Mouse (Mus musculus): ENCODE measurements around the gene Sfr1. TPM values are rescaled to one million over a fixed set of nuclear protein-coding genes. Genes with fewer than 3 reads are reported as not detected.

Sfr1 gene
- polyA plus RNA-seq (2015; fragmentation: Nextera tagmentation; extraction: Ambion mirVana): 181 and 186 TPM in 2 replicates

DNA sequence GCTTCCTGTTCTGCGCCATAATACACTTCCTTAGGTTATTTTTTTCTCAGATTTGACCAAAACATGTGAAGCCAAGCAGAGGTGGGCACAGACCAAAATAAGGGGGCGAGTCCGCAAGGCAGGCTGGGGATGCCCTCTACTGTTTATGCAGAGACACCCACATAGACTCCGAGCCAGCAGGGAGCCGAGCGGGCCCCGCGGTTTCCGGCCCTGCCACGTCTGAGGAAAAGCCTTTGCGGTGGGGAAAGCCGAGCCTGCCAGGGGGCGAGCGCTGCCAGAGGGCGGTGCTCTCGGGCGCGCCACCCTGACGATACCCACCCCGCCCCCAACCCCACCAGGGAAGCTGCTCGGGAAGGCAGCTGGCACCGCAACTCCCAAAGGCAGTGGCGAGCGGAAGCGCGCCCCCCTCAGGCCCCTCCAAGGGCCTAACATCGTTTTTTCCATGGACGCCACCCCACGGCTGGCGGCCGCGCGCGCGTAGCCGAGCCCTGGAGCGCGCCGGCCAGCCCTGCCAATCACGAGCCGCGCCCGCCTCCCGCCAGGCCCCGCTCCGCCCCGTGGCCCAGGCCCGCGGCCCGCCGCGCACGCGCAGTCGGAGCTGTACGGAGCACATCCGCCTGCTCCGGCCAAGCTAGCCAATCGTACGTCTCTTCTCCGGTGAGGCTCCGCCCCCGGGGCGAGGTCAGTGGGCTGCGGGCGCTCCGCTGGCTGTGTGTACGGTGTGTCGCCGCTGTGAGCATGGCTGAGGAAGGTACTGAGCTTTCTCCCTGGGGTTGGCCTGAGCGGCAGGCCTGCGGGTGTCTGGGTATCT lies at the start of gene Sfr1:
Gene Sfr1 (plus strand): TSS at position 612 of the 811 bp plus-strand sequence.
- ATAC-seq (ENCODE audit: low FRiP score, low TSS enrichment) (peak; percentile 97), DNase-seq (ENCODE audit: low spot score) (peak; percentile 99)
- peak within 1 kb of the TSS; percentile 71 for H3K4me3 ChIP-seq (ENCODE audit: low read depth, low read length)
- peak within 1 kb of the TSS; percentile 61 for H3K4me2 ChIP-seq (replicated peaks; ENCODE audit: low read depth)
- H3K27me3 ChIP-seq (ENCODE audit: control insufficient read depth, insufficient read depth, low read length): no peaks in the 10 kb centered on the region
- H3K4me1 ChIP-seq (replicated peaks; ENCODE audit: control insufficient read depth, insufficient read depth): 0 out of 2 replicates have a peak, but pooled peaks cover 2% of the 10 kb centered on the region
- H3K27ac ChIP-seq (replicated peaks): peak within 1 kb of the TSS; percentile 99
- H3K36me3 ChIP-seq (ENCODE audit: control insufficient read depth, insufficient read depth, low read length): peaks cover 4% of the 10 kb centered on the region; the same call in 1 of the 2 replicates
- H3K9me3 ChIP-seq (ENCODE audit: control insufficient read depth, low read length): no peaks in the 10 kb centered on the region
- peak within 1 kb of the TSS; percentile 79 for H3K9ac ChIP-seq (ENCODE audit: low read length)
- under 1% methylated on average over 60 of the region's 72 CpGs for WGBS
- peak; percentile 69 for TF ChIP-seq CTCF (IDR thresholded peaks at IDR 0.05; ENCODE audit: low read depth)
- TF ChIP-seq EP300 (optimal IDR thresholded peaks at IDR 0.05): peak; percentile 74

- Histone ChIP-seq H3K4me1 (replicated peaks; ENCODE audit: control insufficient read depth, insufficient read depth) (no peaks in the 10 kb centered on the region), H3K36me3 (ENCODE audit: control insufficient read depth, insufficient read depth, low read length) (no peaks in the 10 kb centered on the region), H3K27ac (replicated peaks) (no peak overlapping the region), H3K9ac (ENCODE audit: low read length) (no peak overlapping the region), H3K9me3 (ENCODE audit: control insufficient read depth, low read length) (no peaks in the 10 kb centered on the region), H3K4me2 (replicated peaks; ENCODE audit: low read depth) (no peak overlapping the region), H3K27me3 (ENCODE audit: control insufficient read depth, insufficient read depth, low read length) (no peaks in the 10 kb centered on the region), H3K4me3 (ENCODE audit: low read depth, low read length) (no peak overlapping the region)
- TF ChIP-seq CTCF (IDR thresholded peaks at IDR 0.05; ENCODE audit: low read depth): no peak
- TF ChIP-seq EP300 (optimal IDR thresholded peaks at IDR 0.05): no peak
- 72% methylated on average over 7 of the region's 7 CpGs for WGBS
- DNase-seq (ENCODE audit: low spot score) (no peak), ATAC-seq (ENCODE audit: low FRiP score, low TSS enrichment) (no peak)
Observed at GRCm38 (mm10) chr19:47689592-47689991, 41.9 kb upstream of the Sfr1 start.

GRCm38 (mm10) chr19:47691994-47692393 lies 39.5 kb upstream of the Sfr1 start, which contains the start of gene Col17a1:
Col17a1 (minus strand) TSS chr19:47692094.
- DNase-seq (ENCODE audit: low spot score) (no peak), ATAC-seq (ENCODE audit: low FRiP score, low TSS enrichment) (no peak)
- H3K9me3 ChIP-seq (ENCODE audit: control insufficient read depth, low read length): no peaks in the 10 kb centered on the region
- H3K4me3 ChIP-seq (ENCODE audit: low read depth, low read length): peak within 1 kb of the TSS; percentile 27
- H3K4me2 ChIP-seq (replicated peaks; ENCODE audit: low read depth): 0 out of 2 replicates have a peak within 1 kb of the TSS, but pooled peaks have one; percentile 12
- no peak for TF ChIP-seq EP300 (optimal IDR thresholded peaks at IDR 0.05)
- no peak for TF ChIP-seq CTCF (IDR thresholded peaks at IDR 0.05; ENCODE audit: low read depth)
- no peaks in the 10 kb centered on the region for H3K36me3 ChIP-seq (ENCODE audit: control insufficient read depth, insufficient read depth, low read length)
- peak within 1 kb of the TSS; percentile 31 for H3K9ac ChIP-seq (ENCODE audit: low read length)
- H3K4me1 ChIP-seq (replicated peaks; ENCODE audit: control insufficient read depth, insufficient read depth): no peaks in the 10 kb centered on the region
- H3K27ac ChIP-seq (replicated peaks): peak within 1 kb of the TSS; percentile 66
- no peaks in the 10 kb centered on the region for H3K27me3 ChIP-seq (ENCODE audit: control insufficient read depth, insufficient read depth, low read length)
- WGBS: 59% methylated on average over 6 of the region's 6 CpGs

DNA sequence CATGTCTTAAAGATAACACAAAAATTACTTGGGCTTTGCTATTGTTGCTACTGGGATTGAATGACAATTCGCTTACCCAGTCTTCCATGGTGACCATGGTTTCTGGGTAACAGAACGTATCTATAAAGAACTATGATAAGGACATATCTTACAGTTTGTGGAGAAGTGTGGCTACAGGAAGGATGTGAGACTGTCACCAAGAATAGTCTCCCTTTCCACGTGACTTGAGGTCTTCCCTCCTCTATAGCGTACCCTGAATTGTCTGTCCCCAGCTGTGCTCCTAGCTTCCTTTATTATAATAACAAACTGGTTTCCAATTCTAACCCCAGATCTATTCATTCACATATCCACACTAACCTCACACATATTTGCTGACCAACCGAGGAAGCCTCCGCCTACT lies 35.8 kb upstream of the Sfr1 start:
- Histone ChIP-seq H3K36me3 (ENCODE audit: control insufficient read depth, insufficient read depth, low read length) (no peaks in the 10 kb centered on the region), H3K4me3 (ENCODE audit: low read depth, low read length) (no peak overlapping the region), H3K27me3 (ENCODE audit: control insufficient read depth, insufficient read depth, low read length) (no peaks in the 10 kb centered on the region), H3K4me2 (replicated peaks; ENCODE audit: low read depth) (no peak overlapping the region), H3K4me1 (replicated peaks; ENCODE audit: control insufficient read depth, insufficient read depth) (no peaks in the 10 kb centered on the region), H3K9me3 (ENCODE audit: control insufficient read depth, low read length) (no peaks in the 10 kb centered on the region), H3K27ac (replicated peaks) (no peak overlapping the region), H3K9ac (ENCODE audit: low read length) (no peak overlapping the region)
- TF ChIP-seq CTCF (IDR thresholded peaks at IDR 0.05; ENCODE audit: low read depth) (no peak), EP300 (optimal IDR thresholded peaks at IDR 0.05) (no peak)
- no peak for ATAC-seq (ENCODE audit: low FRiP score, low TSS enrichment)
- 88% methylated on average over 6 of the region's 6 CpGs for WGBS
- DNase-seq (ENCODE audit: low spot score): no peak

- 95% methylated on average over 8 of the region's 8 CpGs for WGBS
- ATAC-seq (ENCODE audit: low FRiP score, low TSS enrichment) (no peak), DNase-seq (ENCODE audit: low spot score) (no peak)
- H3K27ac ChIP-seq (replicated peaks): no peak overlapping the region
- no peaks in the 10 kb centered on the region; the same call in 1 of the 2 replicates for H3K4me1 ChIP-seq (replicated peaks; ENCODE audit: control insufficient read depth, insufficient read depth)
- no peak for TF ChIP-seq CTCF (IDR thresholded peaks at IDR 0.05; ENCODE audit: low read depth)
- no peak for TF ChIP-seq EP300 (optimal IDR thresholded peaks at IDR 0.05)
- no peak overlapping the region for H3K9ac ChIP-seq (ENCODE audit: low read length)
- H3K4me2 ChIP-seq (replicated peaks; ENCODE audit: low read depth): no peak overlapping the region
- no peaks in the 10 kb centered on the region for H3K27me3 ChIP-seq (ENCODE audit: control insufficient read depth, insufficient read depth, low read length)
- H3K4me3 ChIP-seq (ENCODE audit: low read depth, low read length): no peak overlapping the region
- no peaks in the 10 kb centered on the region for H3K9me3 ChIP-seq (ENCODE audit: control insufficient read depth, low read length)
- no peaks in the 10 kb centered on the region for H3K36me3 ChIP-seq (ENCODE audit: control insufficient read depth, insufficient read depth, low read length)
Observed at GRCm38 (mm10) chr19:47696411-47696810, 35.1 kb upstream of the Sfr1 start.

DNA sequence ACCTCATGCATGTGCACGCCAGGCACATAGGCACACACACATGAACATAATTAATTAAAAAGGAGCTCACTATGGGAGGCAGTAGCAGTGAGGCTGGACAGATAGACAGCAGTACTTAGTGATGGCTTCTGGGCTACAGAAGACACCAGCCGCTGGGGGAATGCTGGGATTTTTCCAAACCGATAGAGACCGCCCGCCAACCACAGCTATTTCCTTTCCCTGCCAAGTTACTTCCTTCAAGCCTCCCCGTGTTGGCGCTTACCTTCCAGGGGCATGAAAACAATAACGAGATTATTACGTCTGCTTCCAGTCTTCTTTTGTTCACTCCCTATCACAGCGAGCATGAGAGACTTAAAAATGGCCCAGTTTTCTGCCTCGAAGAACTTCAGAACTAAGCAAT lies 34.4 kb upstream of the Sfr1 start:
- Histone ChIP-seq H3K9me3 (ENCODE audit: control insufficient read depth, low read length) (no peaks in the 10 kb centered on the region), H3K27me3 (ENCODE audit: control insufficient read depth, insufficient read depth, low read length) (no peaks in the 10 kb centered on the region), H3K4me1 (replicated peaks; ENCODE audit: control insufficient read depth, insufficient read depth) (no peaks in the 10 kb centered on the region; the same call in 1 of the 2 replicates), H3K27ac (replicated peaks) (no peak overlapping the region), H3K36me3 (ENCODE audit: control insufficient read depth, insufficient read depth, low read length) (no peaks in the 10 kb centered on the region), H3K4me3 (ENCODE audit: low read depth, low read length) (no peak overlapping the region), H3K9ac (ENCODE audit: low read length) (no peak overlapping the region), H3K4me2 (replicated peaks; ENCODE audit: low read depth) (no peak overlapping the region)
- no peak for ATAC-seq (ENCODE audit: low FRiP score, low TSS enrichment)
- no peak for DNase-seq (ENCODE audit: low spot score)
- TF ChIP-seq CTCF (IDR thresholded peaks at IDR 0.05; ENCODE audit: low read depth) (no peak), EP300 (optimal IDR thresholded peaks at IDR 0.05) (no peak)
- WGBS: 85% methylated on average over 11 of the region's 11 CpGs

All from stomach, postnatal 0 days (tissue).